Mouse (Mus musculus) forebrain, embryonic 10.5 days (tissue): ENCODE data around the gene Zswim7. TPM values are rescaled to one million over a fixed set of nuclear protein-coding genes. Genes with fewer than 3 reads are reported as not detected.

Source experiments
- polyA plus RNA-seq: library from polyadenylated mRNA; unstranded; fragments of >200 nt; fragmentation: Nextera tagmentation; extraction: Ambion mirVana; gene quantifications from 2 replicates; pipeline ENCODE4 v1.2.1, GENCODE M21; 2016

Gene Zswim7
- polyA plus RNA-seq, 1 experiment from 2014 or later = 15.1 TPM

Other genes with a start within 250 kb of the Zswim7 start
- gene Adora2b, start 32.4 kb downstream of the Zswim7 start, polyA plus RNA-seq = 4.6 and 5.0 TPM in 2 replicates
- 16.2 and 17.2 TPM in 2 replicates for gene Ttc19, start 98 bp upstream of the Zswim7 start, polyA plus RNA-seq
- 19.5 and 19.7 TPM in 2 replicates for gene Pigl, start 177.1 kb upstream of the Zswim7 start, polyA plus RNA-seq
- gene Ncor1, start 177.2 kb upstream of the Zswim7 start, polyA plus RNA-seq = 125 and 130 TPM in 2 replicates